Mouse (Mus musculus) spleen, postnatal 10 days (tissue): ENCODE results near the gene B4galnt1.

Experiments
- DNase-seq, 2 experiments: peaks; one replicate each; pipeline ENCODE4 v3.0.0; 2021 to 2022; ENCODE audit warnings: low spot score in 2 of 2

Gene B4galnt1

DNA sequence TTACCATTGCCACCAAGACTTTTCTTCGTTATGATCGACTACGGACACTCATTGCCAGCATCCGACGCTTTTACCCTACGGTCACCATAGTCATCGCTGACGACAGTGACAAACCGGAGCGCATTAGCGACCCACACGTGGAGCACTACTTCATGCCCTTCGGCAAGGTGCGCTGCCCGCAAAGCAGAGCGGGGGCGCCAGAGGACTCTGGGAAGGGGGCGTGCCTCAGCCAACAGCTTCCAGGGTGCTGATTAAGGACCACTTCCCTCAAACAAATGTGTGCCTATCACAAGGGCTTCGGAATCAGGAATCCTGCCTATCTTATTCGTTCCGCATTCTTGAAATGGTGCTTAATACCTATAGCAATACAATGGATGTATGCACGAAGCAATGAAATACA, 5.0 kb downstream of the B4galnt1 start:
- peak; percentile 32 to 54 for DNase-seq

- DNase-seq: peak; percentile 81 to 89
These were observed 5.8 kb downstream of the B4galnt1 start for GRCm38 (mm10) chr10:127170837-127171272.

DNA sequence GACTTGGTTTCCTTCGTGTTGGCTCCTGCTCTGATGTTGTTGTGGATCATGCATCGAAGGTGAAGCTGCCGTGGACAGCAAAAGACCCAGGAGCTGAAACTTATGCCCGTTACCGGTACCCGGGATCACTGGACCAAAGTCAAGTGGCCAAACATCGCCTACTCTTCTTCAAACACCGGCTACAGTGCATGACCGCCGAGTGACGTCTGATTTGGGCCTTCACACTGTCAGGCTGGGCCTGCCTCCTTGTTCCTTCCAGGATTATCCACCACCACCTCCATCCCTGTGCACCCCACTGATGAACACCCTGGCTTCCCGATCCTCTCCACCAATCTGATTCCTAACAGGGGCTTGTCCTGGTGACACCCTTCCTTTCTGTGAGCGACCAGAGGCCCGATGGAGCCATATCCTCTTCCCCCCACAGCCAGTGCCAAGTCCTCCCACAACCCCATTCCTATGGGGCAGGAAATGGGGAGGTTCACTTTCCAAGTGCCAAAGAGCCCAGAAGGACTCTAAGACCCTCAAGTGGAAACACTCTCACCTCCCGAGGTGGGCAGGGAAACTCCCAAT, 6.7 kb downstream of the B4galnt1 start:
- DNase-seq: peak in 1 of 2 experiments; percentile 13

GRCm38 (mm10) chr10:127173148-127174065, 8.4 kb downstream of the B4galnt1 start:
- DNase-seq: peak in 1 of 2 experiments; percentile 13

DNA sequence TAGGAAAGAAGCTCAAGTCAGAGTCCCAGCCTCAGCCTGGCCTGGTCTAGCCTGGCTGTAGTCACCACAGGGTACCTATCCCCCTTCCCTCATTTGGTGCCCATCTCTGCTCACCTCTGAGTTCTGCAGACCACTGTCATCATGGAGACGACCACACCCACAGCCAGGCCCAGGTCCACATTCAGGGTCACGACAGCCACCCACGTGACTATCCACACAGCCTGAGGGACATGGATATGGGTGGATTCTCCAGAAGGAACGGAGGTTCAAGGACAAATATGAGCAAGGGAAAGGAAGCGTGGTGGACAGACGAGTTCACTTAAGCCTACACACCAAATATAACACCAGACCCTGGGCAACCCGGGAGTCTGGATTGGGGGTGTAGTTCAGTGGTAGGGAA, 9.1 kb downstream of the B4galnt1 start:
- DNase-seq: no peak

- DNase-seq: peak in 1 of 2 experiments; percentile 9
These were observed 11.2 kb downstream of the B4galnt1 start for GRCm38 (mm10) chr10:127176228-127176627.

DNA sequence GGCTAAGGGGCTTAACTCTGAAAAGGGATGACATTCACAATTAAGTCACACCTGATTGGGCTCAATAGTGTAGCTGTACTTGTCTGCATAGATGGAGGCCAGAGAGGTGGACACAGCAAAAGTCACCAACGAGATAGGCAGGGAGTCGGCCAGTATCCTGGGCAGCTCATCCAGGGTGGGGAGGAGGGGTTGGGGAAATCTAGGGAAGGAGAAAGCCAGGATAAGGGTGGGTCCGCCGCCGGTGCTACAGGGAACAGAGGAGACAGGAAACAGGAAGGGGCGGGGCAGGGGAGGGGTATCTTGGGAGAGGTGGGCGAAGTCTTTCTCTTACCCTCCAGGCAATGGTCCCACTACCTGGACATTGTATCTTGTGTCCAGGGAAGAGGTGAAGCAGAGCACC, 11.7 kb downstream of the B4galnt1 start:
- peak in 1 of 2 experiments; percentile 17 for DNase-seq

- peak in 1 of 2 experiments; percentile 14 for DNase-seq
These were observed 12.2 kb downstream of the B4galnt1 start for GRCm38 (mm10) chr10:127177235-127177634.

GRCm38 (mm10) chr10:127177719-127178118, 12.7 kb downstream of the B4galnt1 start:
- peak; percentile 57 to 77 for DNase-seq

- DNase-seq: peak in 1 of 2 experiments; percentile 32
These were observed 13.4 kb downstream of the B4galnt1 start for GRCm38 (mm10) chr10:127178286-127179027.

GRCm38 (mm10) chr10:127179871-127180694, 15.1 kb downstream of the B4galnt1 start, which contains the start of gene Slc26a10:
Slc26a10 (minus strand) TSS chr10:127180645.
- DNase-seq: no peak

GRCm38 (mm10) chr10:127180695-127181047, 15.6 kb downstream of the B4galnt1 start:
- DNase-seq: no peak

- DNase-seq: no peak
These were observed 16.5 kb downstream of the B4galnt1 start for GRCm38 (mm10) chr10:127181566-127181965.

GRCm38 (mm10) chr10:127182624-127183023, 17.6 kb downstream of the B4galnt1 start:
- no peak for DNase-seq

DNA sequence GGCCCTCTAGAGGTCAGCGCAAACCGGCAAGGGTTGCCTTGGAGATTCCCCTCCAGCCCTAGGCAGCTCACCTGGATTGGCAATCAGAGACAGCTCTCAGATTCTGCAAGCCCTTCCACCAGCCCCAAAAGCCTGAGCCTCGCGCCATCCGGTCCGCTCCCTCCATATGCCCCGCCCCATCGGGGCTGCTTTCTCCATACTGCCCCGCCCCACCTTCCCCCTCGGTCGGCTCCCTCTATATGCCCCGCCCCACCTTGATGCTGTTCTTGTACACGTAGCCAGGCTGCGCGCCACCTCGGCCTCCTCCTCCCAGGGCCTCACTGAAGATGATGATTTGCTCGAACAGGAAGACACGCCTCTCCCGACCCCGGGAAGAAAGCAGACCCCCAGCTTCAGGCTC, 18.7 kb downstream of the B4galnt1 start:
- DNase-seq: peak in 1 of 2 experiments; percentile 33

DNA sequence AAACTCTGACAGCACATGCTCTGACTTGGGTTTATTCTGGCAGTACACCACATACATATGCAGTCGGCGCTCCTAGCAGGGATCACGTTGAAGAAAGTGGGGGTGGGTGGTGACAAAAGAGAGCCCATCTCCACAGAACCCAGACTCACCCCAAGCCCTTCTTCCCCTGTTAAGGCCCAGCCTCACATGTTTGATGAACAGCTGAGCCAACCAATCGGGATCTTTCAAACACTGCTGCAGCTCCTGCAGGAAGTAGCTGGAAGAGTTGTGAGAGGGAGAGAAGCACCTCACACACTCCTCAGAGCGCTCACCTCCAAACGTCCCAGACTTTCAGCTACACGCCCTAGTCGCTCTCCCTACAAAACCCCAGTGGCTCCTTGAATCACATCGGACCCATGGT, 20.1 kb downstream of the B4galnt1 start:
- no peak for DNase-seq

DNA sequence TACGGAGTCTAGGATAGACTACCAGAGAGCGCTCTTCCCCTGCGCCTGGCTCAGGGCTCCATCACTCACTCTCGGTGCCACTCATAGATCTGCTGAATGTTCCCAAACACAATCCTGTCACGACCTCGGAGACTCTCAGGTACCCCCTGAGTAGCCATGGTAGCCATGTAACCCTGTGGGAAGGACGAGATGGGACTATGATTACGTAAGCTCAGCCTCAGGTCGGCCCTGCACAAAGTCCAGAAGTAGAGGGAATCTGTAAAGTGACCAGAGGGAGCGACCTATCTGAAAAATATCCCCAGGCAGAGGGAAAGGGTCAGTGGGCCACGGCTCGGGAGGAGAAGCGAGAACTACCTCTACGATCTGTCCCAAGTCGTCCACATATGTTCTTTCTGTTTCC, 20.5 kb downstream of the B4galnt1 start:
- no peak for DNase-seq

DNA sequence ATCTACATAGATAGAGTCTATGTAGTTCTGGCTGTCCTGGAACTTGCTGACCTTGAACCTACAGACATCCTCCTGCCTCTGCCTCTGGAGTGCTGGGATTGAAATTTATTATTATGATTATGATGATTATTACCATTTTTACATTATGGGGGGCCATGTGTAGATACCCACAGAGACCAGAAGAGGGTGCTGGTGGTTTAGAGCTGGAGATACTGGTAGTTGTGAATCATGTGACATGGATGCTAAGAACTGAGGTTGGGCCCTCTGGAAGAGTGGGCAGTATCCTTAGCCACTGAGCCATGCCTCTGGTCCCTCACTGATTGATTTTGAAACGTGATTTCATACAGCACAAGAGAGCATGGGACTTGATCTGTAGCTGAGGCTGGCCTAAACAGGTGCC, 21.4 kb downstream of the B4galnt1 start:
- no peak for DNase-seq

GRCm38 (mm10) chr10:127187371-127188078, 22.5 kb downstream of the B4galnt1 start:
- no peak for DNase-seq

DNA sequence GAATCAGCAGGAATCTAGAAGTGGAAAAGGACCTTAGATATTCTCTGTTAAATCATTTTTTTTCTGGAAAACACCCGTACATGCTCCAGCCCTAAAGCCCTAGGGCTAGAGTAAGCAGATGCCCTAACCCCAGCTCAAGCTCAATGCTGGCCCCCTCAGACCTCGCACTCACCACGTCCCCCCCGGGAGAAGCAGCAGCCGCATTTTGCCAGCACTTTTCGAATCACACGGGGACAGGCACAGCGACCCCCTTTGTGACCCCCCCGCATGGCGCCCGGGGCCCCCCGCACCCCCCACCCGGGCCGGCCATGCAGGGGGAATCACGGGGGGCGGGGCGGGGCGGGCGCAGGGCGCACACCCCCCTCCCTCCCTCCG, 23.0 kb downstream of the B4galnt1 start:
- no peak for DNase-seq
